ENCODE assay signal across 33 mouse cellular contexts in the genomic region with DNA sequence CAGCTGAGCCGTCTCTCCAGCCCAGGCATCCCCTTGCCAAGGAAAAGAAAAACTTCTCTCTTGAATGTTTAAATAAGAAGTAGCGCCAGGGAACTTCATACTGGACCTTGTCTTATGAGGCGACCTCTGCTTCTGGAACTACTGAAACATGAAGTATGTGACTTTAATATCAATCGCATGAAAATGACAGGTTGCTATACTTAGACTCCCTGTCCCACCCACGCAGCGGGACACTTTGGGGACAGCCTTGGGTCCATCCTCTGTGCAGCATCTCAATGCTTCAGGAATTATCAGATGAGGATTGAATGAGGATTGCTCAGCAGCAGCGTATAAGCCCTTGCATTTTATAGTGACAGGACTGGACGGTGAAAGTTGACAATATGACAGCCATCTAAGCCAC.
DNase-seq lines count a peak whose midpoint lies in the region; ATAC-seq lines count a peak whose summit lies in the region.
"Had no signal": no experiment of that assay in that cellular context is flagged by ENCODE, and none has a peak within 500 bp of the region (broad histone marks: within the 10 kb centered on the region; RNA-seq: fewer than 3 reads in every experiment).

No protein-coding gene starts in this region.

- H3K27ac ChIP-seq in kidney, embryonic 15.5 days, result no peak overlapping the region
- H3K27ac ChIP-seq in lung, embryonic 16.5 days (ENCODE audit: low read length), result peak overlapping the region; percentile 28
- peak overlapping the region; percentile 21; the same call in 1 of the 2 replicates for H3K27ac ChIP-seq in stomach, embryonic 14.5 days (ENCODE audit: low read length)
- H3K27ac ChIP-seq: gastrocnemius, adult 2 months; hindbrain, embryonic 15.5 days; layer of hippocampus, adult 2 months; limb, embryonic 15.5 days; liver, embryonic 14.5 days; midbrain, embryonic 12.5 days; neural tube, embryonic 12.5 days had no signal

- H3K4me3 ChIP-seq in kidney, embryonic 15.5 days (replicated peaks), result no peak overlapping the region
- H3K4me3 ChIP-seq in lung, embryonic 16.5 days (ENCODE audit: low read length), result no peak overlapping the region
- no peak overlapping the region for H3K4me3 ChIP-seq in stomach, embryonic 14.5 days (ENCODE audit: low read depth, low read length)
- H3K4me3 ChIP-seq: embryonic facial prominence, embryonic 12.5 days; gastrocnemius, adult 2 months; hindbrain, embryonic 15.5 days; layer of hippocampus, adult 2 months; limb, embryonic 15.5 days; megakaryocyte, embryonic 14.5 days; midbrain, embryonic 12.5 days; myocyte; neural tube, embryonic 12.5 days had no signal

- H3K4me2 ChIP-seq in kidney, embryonic 15.5 days, result no peak overlapping the region
- no peak overlapping the region for H3K4me2 ChIP-seq in lung, embryonic 16.5 days (ENCODE audit: low read depth, low read length)
- no peak overlapping the region for H3K4me2 ChIP-seq in stomach, embryonic 14.5 days (replicated peaks; ENCODE audit: low read depth, low read length)
- H3K4me2 ChIP-seq: embryonic facial prominence, embryonic 12.5 days; heart, embryonic 11.5 days; hindbrain, embryonic 15.5 days; limb, embryonic 15.5 days; midbrain, embryonic 12.5 days; neural tube, embryonic 12.5 days had no signal

- no peaks in the 10 kb centered on the region for H3K27me3 ChIP-seq in kidney, embryonic 15.5 days
- no peaks in the 10 kb centered on the region for H3K27me3 ChIP-seq in lung, embryonic 16.5 days (ENCODE audit: control insufficient read depth, insufficient read depth, low read depth, low read length)
- H3K27me3 ChIP-seq in stomach, embryonic 14.5 days (ENCODE audit: control insufficient read depth, insufficient read depth, low read length), result no peaks in the 10 kb centered on the region
- H3K27me3 ChIP-seq: embryonic facial prominence, embryonic 12.5 days; hindbrain, embryonic 15.5 days; limb, embryonic 15.5 days; midbrain, embryonic 12.5 days; neural tube, embryonic 12.5 days had no signal

- no peak overlapping the region for H3K9ac ChIP-seq in kidney, embryonic 15.5 days
- no peak overlapping the region for H3K9ac ChIP-seq in lung, embryonic 16.5 days (ENCODE audit: low read length)
- no peak overlapping the region for H3K9ac ChIP-seq in stomach, embryonic 14.5 days (replicated peaks; ENCODE audit: low read depth, low read length)
- H3K9ac ChIP-seq: embryonic facial prominence, embryonic 12.5 days; hindbrain, embryonic 15.5 days; limb, embryonic 15.5 days; liver, embryonic 14.5 days; midbrain, embryonic 12.5 days; neural tube, embryonic 12.5 days had no signal

- H3K36me3 ChIP-seq in kidney, embryonic 15.5 days, result no peaks in the 10 kb centered on the region
- H3K36me3 ChIP-seq in lung, embryonic 16.5 days (ENCODE audit: control insufficient read depth, insufficient read depth, low read length), result no peaks in the 10 kb centered on the region
- H3K36me3 ChIP-seq in stomach, embryonic 14.5 days (ENCODE audit: control insufficient read depth, insufficient read depth, low read length), result no peaks in the 10 kb centered on the region
- H3K36me3 ChIP-seq: embryonic facial prominence, embryonic 12.5 days; hindbrain, embryonic 15.5 days; limb, embryonic 15.5 days; midbrain, embryonic 12.5 days; neural tube, embryonic 12.5 days had no signal

- no peak for ATAC-seq in kidney, embryonic 15.5 days (replicated peaks; ENCODE audit: low FRiP score)
- peak; percentile 53 for ATAC-seq in lung, embryonic 16.5 days (ENCODE audit: low read depth)
- no peak for ATAC-seq in stomach, embryonic 14.5 days (ENCODE audit: insufficient number of reproducible peaks, insufficient read depth, low FRiP score, low read depth)
- ATAC-seq: forebrain, embryonic 16.5 days; inflammation-experienced regulatory T-cells, adult 6 months had no signal

- DNase-seq in kidney, adult 9 months, result peak; percentile 12
- DNase-seq in lung, postnatal 36 days, result no peak
- no peak for DNase-seq in layer of hippocampus, adult 9-11 months
- no peak for DNase-seq in spleen, postnatal 36 days (ENCODE audit: low spot score in 2 of 2)
- DNase-seq: adrenal gland, postnatal 25 days; B cell, adult 2 months; cerebellum, adult 11-12 months; cerebellum, adult 9-11 months; gastrocnemius, adult 2 months; gastrocnemius, postnatal 36 days; heart, adult 18-20 months; heart, postnatal 10 days; kidney, postnatal 36 days; left cerebral cortex, postnatal 4 days; lung, postnatal 14 days; right cerebral cortex, adult 18-20 months; spleen, adult 18-20 months; thymus, postnatal 14 days had no signal

- WGBS in kidney, embryonic 15.5 days, result 62% methylated on average over 8 of the region's 8 CpGs
- 36% methylated on average over 8 of the region's 8 CpGs for WGBS in lung, embryonic 16.5 days
- 41% methylated on average over 8 of the region's 8 CpGs for WGBS in stomach, embryonic 14.5 days

- H3K9me3 ChIP-seq in kidney, embryonic 15.5 days (replicated peaks), result no peaks in the 10 kb centered on the region
- H3K9me3 ChIP-seq in lung, embryonic 16.5 days (ENCODE audit: control insufficient read depth, low read length), result no peaks in the 10 kb centered on the region
- no peaks in the 10 kb centered on the region for H3K9me3 ChIP-seq in stomach, embryonic 14.5 days (ENCODE audit: control insufficient read depth, low read depth, low read length)
- H3K9me3 ChIP-seq: embryonic facial prominence, embryonic 12.5 days; hindbrain, embryonic 15.5 days; limb, embryonic 15.5 days; midbrain, embryonic 12.5 days; neural tube, embryonic 12.5 days had no signal

- H3K4me1 ChIP-seq in kidney, embryonic 15.5 days, result peaks cover 41% of the 10 kb centered on the region
- H3K4me1 ChIP-seq in lung, embryonic 16.5 days (replicated peaks; ENCODE audit: control insufficient read depth, insufficient read depth, low read length), result peaks cover 24% of the 10 kb centered on the region
- peaks cover 30% of the 10 kb centered on the region for H3K4me1 ChIP-seq in stomach, embryonic 14.5 days (ENCODE audit: control insufficient read depth, insufficient read depth, low read length)
- H3K4me1 ChIP-seq: megakaryocyte, embryonic 14.5 days had no signal
